Mouse (Mus musculus): ENCODE data around the gene Gm36028.

GRCm38 (mm10) chr16:37855583-37855982 lies 5.4 kb downstream of the Gm36028 start:
- no peak for TF ChIP-seq CTCF (IDR thresholded peaks at IDR 0.05; ENCODE audit: insufficient read depth, low read depth, low read length)
- TF ChIP-seq POLR2A (IDR thresholded peaks at IDR 0.05; ENCODE audit: insufficient read depth, low read depth, low read length) = no peak
